ENCODE assay signal across 12 mouse cellular contexts in genomic region chr13:72370131-72370530, GRCm38 (mm10).
DNase-seq lines count a peak whose midpoint lies in the region; ATAC-seq and TF ChIP-seq lines count a peak whose summit lies in the region.
"Had no signal": no experiment of that assay in that cellular context is flagged by ENCODE, and none has a peak within 500 bp of the region (broad histone marks: within the 10 kb centered on the region; RNA-seq: fewer than 3 reads in every experiment).

No protein-coding gene starts in this region.

- H3K4me2 ChIP-seq in forebrain, postnatal 0 days (ENCODE audit: low read depth), result no peak overlapping the region
- H3K4me2 ChIP-seq in forebrain, embryonic 13.5 days, result no peak overlapping the region
- H3K4me2 ChIP-seq in kidney, postnatal 0 days (ENCODE audit: low read length), result no peak overlapping the region
- no peak overlapping the region for H3K4me2 ChIP-seq in midbrain, postnatal 0 days (ENCODE audit: low read depth, low read length, poor library complexity, severe bottlenecking)
- H3K4me2 ChIP-seq: liver, embryonic 15.5 days had no signal

- no peak overlapping the region for H3K27ac ChIP-seq in forebrain, postnatal 0 days (ENCODE audit: low read depth, low read length)
- H3K27ac ChIP-seq in forebrain, embryonic 13.5 days, result no peak overlapping the region
- H3K27ac ChIP-seq in kidney, postnatal 0 days, result no peak overlapping the region
- H3K27ac ChIP-seq in midbrain, postnatal 0 days (ENCODE audit: low read depth, low read length), result no peak overlapping the region
- no peak overlapping the region for H3K27ac ChIP-seq in midbrain, embryonic 10.5 days (replicated peaks)
- H3K27ac ChIP-seq: hindbrain, embryonic 10.5 days; liver, embryonic 15.5 days had no signal

- no peaks in the 10 kb centered on the region for H3K9me3 ChIP-seq in forebrain, postnatal 0 days (ENCODE audit: low read length)
- no peaks in the 10 kb centered on the region for H3K9me3 ChIP-seq in forebrain, embryonic 13.5 days (replicated peaks)
- no peaks in the 10 kb centered on the region for H3K9me3 ChIP-seq in kidney, postnatal 0 days (replicated peaks; ENCODE audit: low read length)
- no peaks in the 10 kb centered on the region for H3K9me3 ChIP-seq in midbrain, postnatal 0 days (ENCODE audit: low read length)
- no peaks in the 10 kb centered on the region for H3K9me3 ChIP-seq in midbrain, embryonic 10.5 days (replicated peaks)
- H3K9me3 ChIP-seq: hindbrain, embryonic 10.5 days; liver, embryonic 15.5 days had no signal

- H3K4me1 ChIP-seq in forebrain, postnatal 0 days (ENCODE audit: insufficient read depth), result no peaks in the 10 kb centered on the region
- peaks cover 10% of the 10 kb centered on the region for H3K4me1 ChIP-seq in forebrain, embryonic 13.5 days
- no peaks in the 10 kb centered on the region for H3K4me1 ChIP-seq in kidney, postnatal 0 days (replicated peaks; ENCODE audit: insufficient read depth, low read length)
- H3K4me1 ChIP-seq in midbrain, postnatal 0 days (ENCODE audit: insufficient read depth, low read length), result peaks cover 5% of the 10 kb centered on the region
- H3K4me1 ChIP-seq in midbrain, embryonic 10.5 days, result peaks cover 16% of the 10 kb centered on the region
- H3K4me1 ChIP-seq: liver, embryonic 15.5 days had no signal

- WGBS in forebrain, postnatal 0 days, result 83% methylated on average over 1 of the region's 1 CpGs
- 57% methylated on average over 1 of the region's 1 CpGs for WGBS in forebrain, embryonic 13.5 days
- WGBS in kidney, postnatal 0 days, result 65% methylated on average over 1 of the region's 1 CpGs
- 90% methylated on average over 1 of the region's 1 CpGs for WGBS in midbrain, postnatal 0 days
- 89% methylated on average over 1 of the region's 1 CpGs for WGBS in midbrain, embryonic 10.5 days

- H3K9ac ChIP-seq in forebrain, postnatal 0 days, result no peak overlapping the region
- H3K9ac ChIP-seq in forebrain, embryonic 13.5 days, result no peak overlapping the region
- H3K9ac ChIP-seq in kidney, postnatal 0 days (ENCODE audit: low read depth, low read length), result no peak overlapping the region
- H3K9ac ChIP-seq in midbrain, postnatal 0 days (replicated peaks; ENCODE audit: low read length, poor library complexity, severe bottlenecking), result no peak overlapping the region
- H3K9ac ChIP-seq: liver, embryonic 15.5 days had no signal

- H3K36me3 ChIP-seq in forebrain, postnatal 0 days (ENCODE audit: insufficient read depth), result no peaks in the 10 kb centered on the region
- H3K36me3 ChIP-seq in forebrain, embryonic 13.5 days (ENCODE audit: poor library complexity, severe bottlenecking), result no peaks in the 10 kb centered on the region
- no peaks in the 10 kb centered on the region for H3K36me3 ChIP-seq in kidney, postnatal 0 days (ENCODE audit: insufficient read depth, low read length)
- H3K36me3 ChIP-seq in midbrain, postnatal 0 days (ENCODE audit: insufficient read depth, low read length), result no peaks in the 10 kb centered on the region
- no peaks in the 10 kb centered on the region for H3K36me3 ChIP-seq in midbrain, embryonic 10.5 days
- H3K36me3 ChIP-seq: hindbrain, embryonic 10.5 days; liver, embryonic 15.5 days had no signal

- no peak for ATAC-seq in forebrain, postnatal 0 days
- no peak for ATAC-seq in forebrain, embryonic 13.5 days
- ATAC-seq in kidney, postnatal 0 days (replicated peaks; ENCODE audit: low FRiP score, low read depth), result no peak
- no peak for ATAC-seq in midbrain, postnatal 0 days (ENCODE audit: low FRiP score)
- ATAC-seq: intestine, embryonic 16.5 days had no signal

- no peak overlapping the region for H3K4me3 ChIP-seq in forebrain, postnatal 0 days (ENCODE audit: low read depth, low read length)
- no peak overlapping the region for H3K4me3 ChIP-seq in forebrain, embryonic 13.5 days
- no peak overlapping the region for H3K4me3 ChIP-seq in kidney, postnatal 0 days (replicated peaks; ENCODE audit: low read depth, low read length)
- no peak overlapping the region for H3K4me3 ChIP-seq in midbrain, postnatal 0 days (ENCODE audit: low read depth, low read length)
- no peak overlapping the region for H3K4me3 ChIP-seq in midbrain, embryonic 10.5 days
- H3K4me3 ChIP-seq: hindbrain, embryonic 10.5 days; liver, embryonic 15.5 days had no signal

- TF ChIP-seq CTCF in forebrain, postnatal 0 days (IDR thresholded peaks at IDR 0.05; ENCODE audit: low read depth), result peak; percentile 21; the same call in 1 of the 2 replicates
- TF ChIP-seq CTCF in kidney, postnatal 0 days (IDR thresholded peaks at IDR 0.05; ENCODE audit: low read depth), result peak; percentile 48
- TF ChIP-seq CTCF in midbrain, postnatal 0 days (IDR thresholded peaks at IDR 0.05), result peak; percentile 40; the same call in 1 of the 2 replicates

- H3K27me3 ChIP-seq in forebrain, postnatal 0 days (ENCODE audit: insufficient read depth, low read length), result peaks cover 40% of the 10 kb centered on the region
- H3K27me3 ChIP-seq in forebrain, embryonic 13.5 days, result peaks cover 72% of the 10 kb centered on the region
- H3K27me3 ChIP-seq in kidney, postnatal 0 days (ENCODE audit: insufficient read depth, low read length), result no peaks in the 10 kb centered on the region
- H3K27me3 ChIP-seq in midbrain, postnatal 0 days (ENCODE audit: insufficient read depth, low read length), result no peaks in the 10 kb centered on the region; the same call in 1 of the 2 replicates
- H3K27me3 ChIP-seq in midbrain, embryonic 10.5 days (ENCODE audit: low read depth, poor library complexity, severe bottlenecking), result peaks cover 55% of the 10 kb centered on the region

- no peak for DNase-seq in forebrain, postnatal 0 days
- DNase-seq in kidney, postnatal 0 days (ENCODE audit: low spot score), result no peak
- no peak for DNase-seq in kidney, adult 11 months
- DNase-seq in midbrain, postnatal 0 days (ENCODE audit: low spot score), result no peak
- DNase-seq in midbrain, embryonic 10.5 days (ENCODE audit: low spot score), result no peak
- no peak for DNase-seq in right cerebral cortex, postnatal 10 days (ENCODE audit: low spot score in 2 of 2)
- no peak for DNase-seq in layer of hippocampus, postnatal 36 days
- DNase-seq: cerebellum, adult 18-20 months had no signal
